10 mouse cellular contexts compared by ENCODE assay signal in genomic region chr4:41527996-41528395, GRCm38 (mm10). TPM values are rescaled to one million over a fixed set of nuclear protein-coding genes. Genes with fewer than 3 reads are reported as not detected.
A peak's percentile ranks its signal among the peaks of the same experiment; 100 is the strongest.
DNase-seq lines count a peak whose midpoint lies in the region; ATAC-seq and TF ChIP-seq lines count a peak whose summit lies in the region.
"Had no signal": no experiment of that assay in that cellular context is flagged by ENCODE, and none has a peak within 500 bp of the region (broad histone marks: within the 10 kb centered on the region; RNA-seq: fewer than 3 reads in every experiment).

No protein-coding gene starts in this region.

- peak; percentile 47 for DNase-seq in heart, postnatal 4 days
- DNase-seq in heart, adult 9 months (ENCODE audit: low spot score in 2 of 2): no peak
- peak; percentile 54 for DNase-seq in cerebellum, adult 8-10 months
- no peak for DNase-seq in right cerebral cortex, postnatal 14 days
- no peak for DNase-seq in natural killer cell, adult 2 months (ENCODE audit: low spot score in 2 of 2)
- no peak for DNase-seq in stomach, postnatal 0 days (ENCODE audit: low spot score)

- peaks cover 46% of the 10 kb centered on the region for H3K4me1 ChIP-seq in hindbrain, embryonic 15.5 days (replicated peaks)
- peaks cover 49% of the 10 kb centered on the region for H3K4me1 ChIP-seq in midbrain, embryonic 12.5 days
- no peaks in the 10 kb centered on the region for H3K4me1 ChIP-seq in stomach, postnatal 0 days (replicated peaks; ENCODE audit: control insufficient read depth, insufficient read depth)

- no peak; the same call in 1 of the 2 replicates for ATAC-seq in hindbrain, embryonic 15.5 days (ENCODE audit: low FRiP score, low read depth)
- peak; percentile 61; the same call in 1 of the 2 replicates for ATAC-seq in midbrain, embryonic 12.5 days (ENCODE audit: low FRiP score, low read depth)
- ATAC-seq in stomach, postnatal 0 days (ENCODE audit: low FRiP score, low TSS enrichment): no peak

- H3K9ac ChIP-seq in hindbrain, embryonic 15.5 days: no peak overlapping the region
- no peak overlapping the region for H3K9ac ChIP-seq in midbrain, embryonic 12.5 days (replicated peaks)
- no peak overlapping the region for H3K9ac ChIP-seq in stomach, postnatal 0 days (ENCODE audit: low read length)
- H3K9ac ChIP-seq: heart, embryonic 15.5 days; liver, embryonic 14.5 days had no signal

- no peaks in the 10 kb centered on the region for H3K9me3 ChIP-seq in hindbrain, embryonic 15.5 days
- no peaks in the 10 kb centered on the region for H3K9me3 ChIP-seq in midbrain, embryonic 12.5 days
- H3K9me3 ChIP-seq in stomach, postnatal 0 days (ENCODE audit: control insufficient read depth, low read length): no peaks in the 10 kb centered on the region
- H3K9me3 ChIP-seq: heart, embryonic 15.5 days had no signal

- 0 out of 2 replicates have a peak overlapping the region, but pooled peaks have one; percentile 20 for H3K27ac ChIP-seq in hindbrain, embryonic 15.5 days (replicated peaks)
- peak overlapping the region; percentile 70 for H3K27ac ChIP-seq in midbrain, embryonic 12.5 days (replicated peaks)
- no peak overlapping the region for H3K27ac ChIP-seq in stomach, postnatal 0 days (replicated peaks)
- H3K27ac ChIP-seq: heart, embryonic 15.5 days; liver, embryonic 14.5 days had no signal

- 11% methylated on average over 8 of the region's 8 CpGs for WGBS in hindbrain, embryonic 15.5 days
- WGBS in midbrain, embryonic 12.5 days: 10% methylated on average over 8 of the region's 8 CpGs
- 27% methylated on average over 8 of the region's 8 CpGs for WGBS in stomach, postnatal 0 days

- no peak for TF ChIP-seq CTCF in stomach, postnatal 0 days (IDR thresholded peaks at IDR 0.05; ENCODE audit: low read depth)

- TF ChIP-seq EP300 in stomach, postnatal 0 days (optimal IDR thresholded peaks at IDR 0.05): no peak

- 0 out of 2 replicates have a peak overlapping the region, but pooled peaks have one; percentile 3 for H3K4me2 ChIP-seq in hindbrain, embryonic 15.5 days
- H3K4me2 ChIP-seq in midbrain, embryonic 12.5 days (replicated peaks): peak overlapping the region; percentile 17
- H3K4me2 ChIP-seq in stomach, postnatal 0 days (replicated peaks; ENCODE audit: low read depth): no peak overlapping the region
- H3K4me2 ChIP-seq: heart, embryonic 15.5 days had no signal

- no peaks in the 10 kb centered on the region for H3K27me3 ChIP-seq in hindbrain, embryonic 15.5 days
- H3K27me3 ChIP-seq in midbrain, embryonic 12.5 days: peaks cover 8% of the 10 kb centered on the region; the same call in 1 of the 2 replicates
- no peaks in the 10 kb centered on the region for H3K27me3 ChIP-seq in stomach, postnatal 0 days (ENCODE audit: control insufficient read depth, insufficient read depth, low read length)
- H3K27me3 ChIP-seq: heart, embryonic 15.5 days had no signal

- no peak overlapping the region for H3K4me3 ChIP-seq in hindbrain, embryonic 15.5 days
- H3K4me3 ChIP-seq in midbrain, embryonic 12.5 days: no peak overlapping the region
- H3K4me3 ChIP-seq in stomach, postnatal 0 days (ENCODE audit: low read depth, low read length): no peak overlapping the region
- H3K4me3 ChIP-seq: heart, embryonic 15.5 days had no signal

- no peaks in the 10 kb centered on the region for H3K36me3 ChIP-seq in hindbrain, embryonic 15.5 days
- no peaks in the 10 kb centered on the region for H3K36me3 ChIP-seq in midbrain, embryonic 12.5 days
- no peaks in the 10 kb centered on the region for H3K36me3 ChIP-seq in stomach, postnatal 0 days (ENCODE audit: control insufficient read depth, insufficient read depth, low read length)
- H3K36me3 ChIP-seq: heart, embryonic 15.5 days had no signal

RNA-seq across cellular contexts. Expression of gene 1110017D15Rik, which starts 10.9 kb away (rescaled TPM):
- not detected for total RNA-seq in heart, postnatal 4 days (2021)
- polyA plus RNA-seq in hindbrain, embryonic 15.5 days (2015; fragmentation: Nextera tagmentation; extraction: Ambion mirVana): 17.0 and 19.3 TPM in 2 replicates
- polyA plus RNA-seq in midbrain, embryonic 12.5 days (2016; fragmentation: Nextera tagmentation; extraction: Ambion mirVana): 5.0 and 5.5 TPM in 2 replicates
- 0.51 and 0.53 TPM in 2 replicates for polyA plus RNA-seq in stomach, postnatal 0 days (2015; fragmentation: Nextera tagmentation; extraction: Ambion mirVana)
- polyA plus RNA-seq: liver, embryonic 14.5 days had no signal

RNA-seq across cellular contexts. Expression of gene AI464131, which starts 25.1 kb away (rescaled TPM):
- total RNA-seq in heart, postnatal 4 days (2021): 10 to 100 TPM in 1 of 2 experiments, 1 to 10 TPM in 1; 9.2 to 10.7 TPM
- polyA plus RNA-seq in hindbrain, embryonic 15.5 days (2015; fragmentation: Nextera tagmentation; extraction: Ambion mirVana): 11.2 and 14.0 TPM in 2 replicates
- 8.5 and 8.7 TPM in 2 replicates for polyA plus RNA-seq in midbrain, embryonic 12.5 days (2016; fragmentation: Nextera tagmentation; extraction: Ambion mirVana)
- polyA plus RNA-seq in stomach, postnatal 0 days (2015; fragmentation: Nextera tagmentation; extraction: Ambion mirVana): 3.9 and 4.5 TPM in 2 replicates

RNA-seq across cellular contexts. Expression of gene Fam219a, which starts 41.3 kb away (rescaled TPM):
- total RNA-seq in heart, postnatal 4 days (2021): 10 to 100 TPM; 15.3 to 15.5 TPM
- 17.6 and 19.0 TPM in 2 replicates for polyA plus RNA-seq in hindbrain, embryonic 15.5 days (2015; fragmentation: Nextera tagmentation; extraction: Ambion mirVana)
- 11.4 and 11.9 TPM in 2 replicates for polyA plus RNA-seq in midbrain, embryonic 12.5 days (2016; fragmentation: Nextera tagmentation; extraction: Ambion mirVana)
- 1.4 and 2.4 TPM in 2 replicates for polyA plus RNA-seq in stomach, postnatal 0 days (2015; fragmentation: Nextera tagmentation; extraction: Ambion mirVana)

RNA-seq across cellular contexts. Expression of gene Dnaic1, which starts 41.6 kb away (rescaled TPM):
- 1 to 10 TPM; 1.3 to 1.7 TPM for total RNA-seq in heart, postnatal 4 days (2021)
- 2.0 and 2.6 TPM in 2 replicates for polyA plus RNA-seq in hindbrain, embryonic 15.5 days (2015; fragmentation: Nextera tagmentation; extraction: Ambion mirVana)
- 2.3 and 2.5 TPM in 2 replicates for polyA plus RNA-seq in midbrain, embryonic 12.5 days (2016; fragmentation: Nextera tagmentation; extraction: Ambion mirVana)
- 6.0 and 6.5 TPM in 2 replicates for polyA plus RNA-seq in stomach, postnatal 0 days (2015; fragmentation: Nextera tagmentation; extraction: Ambion mirVana)

Comparison
In these comparisons a context has a peak if more than half of its experiments do, and no peak if none do; other contexts are left out.
1. DNase-seq: peak in heart, postnatal 4 days (single experiment) and cerebellum, adult 8-10 months (single experiment); none in heart, adult 9 months (0 of 2), right cerebral cortex, postnatal 14 days (single experiment), natural killer cell, adult 2 months (0 of 2) and stomach, postnatal 0 days (single experiment).